Mouse (Mus musculus) adrenal gland (tissue): ENCODE data around the gene Galns.

Experiments
- intact Hi-C: fragments of 180-260 bp; cut with DNase I; formaldehyde crosslinking; loops from one replicate; pipeline ENCODE4 v1.15.1; 2025

The Galns gene

GRCm38 (mm10) chr8:122569996-122570395 is 41.3 kb downstream of the Galns start:
- intact Hi-C loops = loop anchor here (5.0 kb wide), 1 partner anchor 42 kb away; the partner anchor contains the start of genes Galns and Trappc2l

GRCm38 (mm10) chr8:122569329-122569728 is 41.9 kb downstream of the Galns start:
- intact Hi-C loops = loop anchor here (5.0 kb wide), 1 partner anchor 43 kb away; the partner anchor contains the start of genes Galns and Trappc2l

- intact Hi-C loops = loop anchor here (5.0 kb wide), 1 partner anchor 43 kb away; the partner anchor contains the start of genes Galns and Trappc2l
Measured at GRCm38 (mm10) chr8:122568881-122569309, 42.4 kb downstream of the Galns start.

GRCm38 (mm10) chr8:122568109-122568504 is 43.2 kb downstream of the Galns start:
- intact Hi-C loops = loop anchor here (5.0 kb wide), 1 partner anchor 44 kb away; the partner anchor contains the start of genes Galns and Trappc2l

GRCm38 (mm10) chr8:122567361-122568108 is 43.7 kb downstream of the Galns start, which contains the start of gene Cdt1:
Gene Cdt1 (plus strand): TSS chr8:122568015.
- intact Hi-C loops = loop anchor here (5.0 kb wide), 1 partner anchor 45 kb away; the partner anchor contains the start of genes Galns and Trappc2l

- intact Hi-C loops = loop anchor here (5.0 kb wide), 1 partner anchor 46 kb away; the partner anchor contains the start of genes Galns and Trappc2l
Measured at GRCm38 (mm10) chr8:122566766-122567165, 44.5 kb downstream of the Galns start.

- intact Hi-C loops = loop anchor here (5.0 kb wide), 1 partner anchor 48 kb away; the partner anchor contains the start of genes Galns and Trappc2l
Measured at GRCm38 (mm10) chr8:122564363-122565352, 46.6 kb downstream of the Galns start.

- intact Hi-C loops = no loop called here
Measured at GRCm38 (mm10) chr8:122561199-122561598, 50.1 kb downstream of the Galns start.

- intact Hi-C loops = no loop called here
Measured at GRCm38 (mm10) chr8:122558671-122559349, 52.5 kb downstream of the Galns start.

- intact Hi-C loops = no loop called here
Measured at GRCm38 (mm10) chr8:122557248-122558038, 53.8 kb downstream of the Galns start.

- intact Hi-C loops = no loop called here
Measured at GRCm38 (mm10) chr8:122556030-122557009, 54.9 kb downstream of the Galns start.

- intact Hi-C loops = no loop called here
Measured at GRCm38 (mm10) chr8:122554786-122555185, 56.5 kb downstream of the Galns start.

GRCm38 (mm10) chr8:122551265-122552051 is 59.8 kb downstream of the Galns start, which contains the start of gene Piezo1:
Gene Piezo1 (minus strand): TSS chr8:122551329.
- intact Hi-C loops = loop anchor here (1.0 kb wide), 1 partner anchor 50 kb away; no protein-coding TSS in a partner anchor

GRCm38 (mm10) chr8:122550995-122551264 is 60.3 kb downstream of the Galns start:
- intact Hi-C loops = loop anchor here (1.0 kb wide), 1 partner anchor 50 kb away; no protein-coding TSS in a partner anchor

GRCm38 (mm10) chr8:122550234-122550994 is 60.8 kb downstream of the Galns start:
- intact Hi-C loops = no loop called here

GRCm38 (mm10) chr8:122548891-122549439 is 62.3 kb downstream of the Galns start:
- intact Hi-C loops = no loop called here

GRCm38 (mm10) chr8:122548331-122548730 is 62.9 kb downstream of the Galns start:
- intact Hi-C loops = no loop called here
